Comparison of ENCODE assay signal across 14 mouse cellular contexts in the genomic region with DNA sequence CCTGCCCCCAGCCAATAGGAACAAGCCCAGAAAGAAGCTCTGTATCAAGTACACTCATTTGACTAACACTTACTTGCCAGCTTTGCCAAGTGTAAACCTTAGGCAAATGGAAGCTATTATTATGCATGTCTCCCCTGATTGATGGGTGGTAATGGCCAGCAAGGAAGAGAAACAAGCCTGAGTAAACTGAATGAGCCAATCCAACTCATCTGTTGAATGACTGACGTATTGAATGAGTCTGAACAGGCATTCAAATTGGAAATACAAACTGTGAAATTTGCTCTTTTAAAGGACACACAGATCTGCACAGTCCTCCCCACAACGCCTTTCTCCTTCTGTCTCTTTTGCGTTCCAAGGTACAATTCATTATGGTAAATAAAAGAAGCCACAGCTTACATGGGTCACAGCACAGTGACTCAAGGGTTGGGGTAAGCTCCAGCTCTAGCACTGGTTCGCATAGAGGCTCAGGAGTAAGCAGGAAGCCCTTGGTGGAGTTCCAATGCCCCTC.
DNase-seq lines count a peak whose midpoint lies in the region; ATAC-seq lines count a peak whose summit lies in the region.
"Had no signal": no experiment of that assay in that cellular context is flagged by ENCODE, and none has a peak within 500 bp of the region (broad histone marks: within the 10 kb centered on the region; RNA-seq: fewer than 3 reads in every experiment).

No protein-coding gene starts in this region.

- no peaks in the 10 kb centered on the region for H3K9me3 ChIP-seq in forebrain, embryonic 11.5 days (ENCODE audit: control insufficient read depth, low read length)
- H3K9me3 ChIP-seq in forebrain, embryonic 10.5 days = no peaks in the 10 kb centered on the region
- H3K9me3 ChIP-seq in forebrain, embryonic 15.5 days = no peaks in the 10 kb centered on the region
- no peaks in the 10 kb centered on the region for H3K9me3 ChIP-seq in stomach, embryonic 16.5 days (replicated peaks; ENCODE audit: control insufficient read depth, low read length)
- H3K9me3 ChIP-seq: lung, embryonic 15.5 days; stomach, embryonic 15.5 days had no signal

- peaks cover 2% of the 10 kb centered on the region; the same call in 1 of the 2 replicates for H3K27me3 ChIP-seq in forebrain, embryonic 11.5 days (ENCODE audit: control insufficient read depth, insufficient read depth, low read length)
- H3K27me3 ChIP-seq in forebrain, embryonic 10.5 days (ENCODE audit: poor library complexity, severe bottlenecking) = peaks cover 79% of the 10 kb centered on the region
- peaks cover 18% of the 10 kb centered on the region; the same call in 1 of the 2 replicates for H3K27me3 ChIP-seq in forebrain, embryonic 15.5 days
- H3K27me3 ChIP-seq in stomach, embryonic 16.5 days (ENCODE audit: control insufficient read depth, insufficient read depth, low read length) = no peaks in the 10 kb centered on the region
- H3K27me3 ChIP-seq: lung, embryonic 15.5 days; stomach, embryonic 15.5 days had no signal

- no peaks in the 10 kb centered on the region for H3K36me3 ChIP-seq in forebrain, embryonic 11.5 days (ENCODE audit: control insufficient read depth, insufficient read depth, low read length)
- no peaks in the 10 kb centered on the region for H3K36me3 ChIP-seq in forebrain, embryonic 10.5 days (replicated peaks)
- H3K36me3 ChIP-seq in forebrain, embryonic 15.5 days = no peaks in the 10 kb centered on the region
- H3K36me3 ChIP-seq in stomach, embryonic 16.5 days (ENCODE audit: control insufficient read depth, insufficient read depth, low read length) = no peaks in the 10 kb centered on the region
- H3K36me3 ChIP-seq: lung, embryonic 15.5 days; stomach, embryonic 15.5 days had no signal

- DNase-seq in forebrain, embryonic 11.5 days (ENCODE audit: low spot score) = no peak
- no peak for DNase-seq in forebrain, embryonic 10.5 days (ENCODE audit: extremely low spot score, low spot score)
- peak; percentile 47 for DNase-seq in mesoderm, embryonic 11.5 days (ENCODE audit: low read depth, low spot score)
- no peak for DNase-seq in urinary bladder, postnatal 4 days (ENCODE audit: low spot score in 2 of 2)
- DNase-seq in gastrocnemius, postnatal 14 days = no peak
- no peak for DNase-seq in heart, adult 18-20 months
- DNase-seq: cerebellum, adult 2 months; heart, postnatal 10 days; kidney, postnatal 25 days had no signal

- no peak overlapping the region for H3K4me2 ChIP-seq in forebrain, embryonic 11.5 days (ENCODE audit: low read depth, low read length, severe bottlenecking)
- no peak overlapping the region for H3K4me2 ChIP-seq in forebrain, embryonic 15.5 days (replicated peaks)
- H3K4me2 ChIP-seq in stomach, embryonic 16.5 days (ENCODE audit: low read depth, low read length) = no peak overlapping the region
- H3K4me2 ChIP-seq: lung, embryonic 15.5 days; stomach, embryonic 15.5 days had no signal

- no peak overlapping the region for H3K4me3 ChIP-seq in forebrain, embryonic 11.5 days (ENCODE audit: low read depth, low read length)
- H3K4me3 ChIP-seq in forebrain, embryonic 10.5 days = no peak overlapping the region
- no peak overlapping the region for H3K4me3 ChIP-seq in forebrain, embryonic 15.5 days
- no peak overlapping the region for H3K4me3 ChIP-seq in stomach, embryonic 16.5 days (replicated peaks; ENCODE audit: low read length)
- H3K4me3 ChIP-seq: lung, embryonic 15.5 days; stomach, embryonic 15.5 days had no signal

- H3K4me1 ChIP-seq in forebrain, embryonic 11.5 days (replicated peaks; ENCODE audit: control insufficient read depth, insufficient read depth, low read length) = peaks cover 2% of the 10 kb centered on the region; the same call in 1 of the 2 replicates
- peaks cover 16% of the 10 kb centered on the region for H3K4me1 ChIP-seq in forebrain, embryonic 10.5 days
- H3K4me1 ChIP-seq in forebrain, embryonic 15.5 days = peaks cover 39% of the 10 kb centered on the region
- no peaks in the 10 kb centered on the region for H3K4me1 ChIP-seq in stomach, embryonic 16.5 days (ENCODE audit: control insufficient read depth, insufficient read depth, low read length)
- H3K4me1 ChIP-seq: lung, embryonic 15.5 days; stomach, embryonic 15.5 days had no signal

- H3K27ac ChIP-seq in forebrain, embryonic 11.5 days (ENCODE audit: low read depth, low read length) = no peak overlapping the region
- H3K27ac ChIP-seq in forebrain, embryonic 10.5 days = no peak overlapping the region
- H3K27ac ChIP-seq in forebrain, embryonic 15.5 days (replicated peaks) = no peak overlapping the region
- peak overlapping the region; percentile 21; the same call in 1 of the 2 replicates for H3K27ac ChIP-seq in stomach, embryonic 16.5 days (ENCODE audit: low read length)
- H3K27ac ChIP-seq: lung, embryonic 15.5 days; stomach, embryonic 15.5 days had no signal

- H3K9ac ChIP-seq in forebrain, embryonic 11.5 days (ENCODE audit: low read length) = no peak overlapping the region
- H3K9ac ChIP-seq in forebrain, embryonic 15.5 days (replicated peaks) = no peak overlapping the region
- H3K9ac ChIP-seq in stomach, embryonic 16.5 days (ENCODE audit: low read length) = no peak overlapping the region
- H3K9ac ChIP-seq: lung, embryonic 15.5 days; stomach, embryonic 15.5 days had no signal

- intact Hi-C loops in gastrocnemius, postnatal 14 days (cut with DNase I; ENCODE audit: low total_unique reads) = no loop called here

- ATAC-seq in forebrain, embryonic 11.5 days (replicated peaks; ENCODE audit: low FRiP score) = peak; percentile 68
- ATAC-seq in forebrain, embryonic 15.5 days (replicated peaks) = peak; percentile 87
- ATAC-seq in stomach, embryonic 16.5 days (ENCODE audit: insufficient read depth, low FRiP score) = no peak
- ATAC-seq: intestine, embryonic 16.5 days had no signal

- 41% methylated on average over 4 of the region's 4 CpGs for WGBS in forebrain, embryonic 11.5 days
- 63% methylated on average over 4 of the region's 4 CpGs for WGBS in forebrain, embryonic 10.5 days
- WGBS in forebrain, embryonic 15.5 days = 15% methylated on average over 4 of the region's 4 CpGs
- 56% methylated on average over 4 of the region's 4 CpGs for WGBS in stomach, embryonic 16.5 days
